Mouse (Mus musculus): ENCODE results near the gene Srpk2. TPM values are rescaled to one million over a fixed set of nuclear protein-coding genes. Genes with fewer than 3 reads are reported as not detected.
A peak's percentile ranks its signal among the peaks of the same experiment; 100 is the strongest.

Srpk2 gene
- polyA plus RNA-seq, 1 experiment from 2014 or later: 59.5 TPM

GRCm38 (mm10) chr5:23676156-23677071, 8.0 kb downstream of the Srpk2 start:
- H3K27me3 ChIP-seq (ENCODE audit: control insufficient read depth, insufficient read depth, low read length): no peaks in the 10 kb centered on the region; the same call in 1 of the 2 replicates
- 8% methylated on average over 34 of the region's 41 CpGs for WGBS
- DNase-seq (ENCODE audit: low spot score, missing footprints): peak; percentile 94
- H3K27ac ChIP-seq (ENCODE audit: low read depth, low read length): no peak overlapping the region; the same call in 1 of the 2 replicates
- H3K4me2 ChIP-seq: peak overlapping the region; percentile 92
- H3K36me3 ChIP-seq (ENCODE audit: control insufficient read depth, insufficient read depth, low read length): no peaks in the 10 kb centered on the region
- peaks cover 2% of the 10 kb centered on the region; the same call in 1 of the 2 replicates for H3K4me1 ChIP-seq (ENCODE audit: control insufficient read depth, insufficient read depth, low read length)
- ATAC-seq (ENCODE audit: low FRiP score): peak; percentile 77
- peak overlapping the region; percentile 85 for H3K9ac ChIP-seq (ENCODE audit: low read length)
- H3K9me3 ChIP-seq (ENCODE audit: control insufficient read depth, low read length): no peaks in the 10 kb centered on the region
- peak overlapping the region; percentile 92 for H3K4me3 ChIP-seq (ENCODE audit: low read depth, low read length)

- Histone ChIP-seq H3K27ac (ENCODE audit: low read depth, low read length) (peak overlapping the region; percentile 78), H3K27me3 (ENCODE audit: control insufficient read depth, insufficient read depth, low read length) (no peaks in the 10 kb centered on the region; the same call in 1 of the 2 replicates), H3K4me2 (peak overlapping the region; percentile 92), H3K36me3 (ENCODE audit: control insufficient read depth, insufficient read depth, low read length) (no peaks in the 10 kb centered on the region), H3K9ac (ENCODE audit: low read length) (peak overlapping the region; percentile 85), H3K4me1 (ENCODE audit: control insufficient read depth, insufficient read depth, low read length) (peaks cover 2% of the 10 kb centered on the region; the same call in 1 of the 2 replicates), H3K9me3 (ENCODE audit: control insufficient read depth, low read length) (no peaks in the 10 kb centered on the region), H3K4me3 (ENCODE audit: low read depth, low read length) (peak overlapping the region; percentile 92)
- DNase-seq (ENCODE audit: low spot score, missing footprints): peak; percentile 96
- under 1% methylated on average over 43 of the region's 95 CpGs for WGBS
- peak; percentile 90 for ATAC-seq (ENCODE audit: low FRiP score)
Observed at GRCm38 (mm10) chr5:23675499-23676155, 8.8 kb downstream of the Srpk2 start.

GRCm38 (mm10) chr5:23674829-23675498, 9.5 kb downstream of the Srpk2 start:
- Histone ChIP-seq H3K9me3 (ENCODE audit: control insufficient read depth, low read length) (no peaks in the 10 kb centered on the region), H3K36me3 (ENCODE audit: control insufficient read depth, insufficient read depth, low read length) (no peaks in the 10 kb centered on the region), H3K9ac (ENCODE audit: low read length) (peak overlapping the region; percentile 85), H3K4me3 (ENCODE audit: low read depth, low read length) (peak overlapping the region; percentile 92), H3K27me3 (ENCODE audit: control insufficient read depth, insufficient read depth, low read length) (no peaks in the 10 kb centered on the region; the same call in 1 of the 2 replicates), H3K4me2 (peak overlapping the region; percentile 92), H3K4me1 (ENCODE audit: control insufficient read depth, insufficient read depth, low read length) (peaks cover 2% of the 10 kb centered on the region; the same call in 1 of the 2 replicates), H3K27ac (ENCODE audit: low read depth, low read length) (peak overlapping the region; percentile 78; the same call in 1 of the 2 replicates)
- peak; percentile 95 for DNase-seq (ENCODE audit: low spot score, missing footprints)
- ATAC-seq (ENCODE audit: low FRiP score): peak; percentile 70
- whole genome bisulfite sequencing: under 1% methylated on average over 50 of the region's 61 CpGs

GRCm38 (mm10) chr5:23672136-23672535, 12.3 kb downstream of the Srpk2 start:
- Histone ChIP-seq H3K9me3 (ENCODE audit: control insufficient read depth, low read length) (no peaks in the 10 kb centered on the region), H3K27me3 (ENCODE audit: control insufficient read depth, insufficient read depth, low read length) (no peaks in the 10 kb centered on the region; the same call in 1 of the 2 replicates), H3K4me3 (ENCODE audit: low read depth, low read length) (no peak overlapping the region), H3K36me3 (ENCODE audit: control insufficient read depth, insufficient read depth, low read length) (no peaks in the 10 kb centered on the region), H3K27ac (ENCODE audit: low read depth, low read length) (no peak overlapping the region), H3K9ac (ENCODE audit: low read length) (no peak overlapping the region), H3K4me1 (ENCODE audit: control insufficient read depth, insufficient read depth, low read length) (peaks cover 2% of the 10 kb centered on the region; the same call in 1 of the 2 replicates), H3K4me2 (no peak overlapping the region)
- DNase-seq (ENCODE audit: low spot score, missing footprints) (no peak), ATAC-seq (ENCODE audit: low FRiP score) (no peak)
- 86% methylated on average over 7 of the region's 7 CpGs for WGBS

- WGBS: 95% methylated on average over 4 of the region's 4 CpGs
Observed at GRCm38 (mm10) chr5:23670880-23671279, 13.5 kb downstream of the Srpk2 start.

GRCm38 (mm10) chr5:23665906-23666305, 18.5 kb downstream of the Srpk2 start:
- no peak overlapping the region for H3K4me3 ChIP-seq (ENCODE audit: low read depth, low read length)
- H3K9me3 ChIP-seq (ENCODE audit: control insufficient read depth, low read length): no peaks in the 10 kb centered on the region
- H3K9ac ChIP-seq (ENCODE audit: low read length): no peak overlapping the region
- ATAC-seq (ENCODE audit: low FRiP score) (no peak), DNase-seq (ENCODE audit: low spot score, missing footprints) (no peak)
- H3K27ac ChIP-seq (ENCODE audit: low read depth, low read length): no peak overlapping the region
- H3K36me3 ChIP-seq (ENCODE audit: control insufficient read depth, insufficient read depth, low read length): no peaks in the 10 kb centered on the region
- no peaks in the 10 kb centered on the region for H3K4me1 ChIP-seq (ENCODE audit: control insufficient read depth, insufficient read depth, low read length)
- no peaks in the 10 kb centered on the region for H3K27me3 ChIP-seq (ENCODE audit: control insufficient read depth, insufficient read depth, low read length)
- H3K4me2 ChIP-seq: no peak overlapping the region

More at GRCm38 (mm10) chr5:23670880-23671279, 13.5 kb downstream of the Srpk2 start:
- no peaks in the 10 kb centered on the region for H3K9me3 ChIP-seq (ENCODE audit: control insufficient read depth, low read length)
- ATAC-seq (ENCODE audit: low FRiP score): no peak
- H3K4me1 ChIP-seq (ENCODE audit: control insufficient read depth, insufficient read depth, low read length): peaks cover 2% of the 10 kb centered on the region; the same call in 1 of the 2 replicates
- no peak overlapping the region for H3K9ac ChIP-seq (ENCODE audit: low read length)
- H3K4me3 ChIP-seq (ENCODE audit: low read depth, low read length): no peak overlapping the region
- no peak overlapping the region for H3K4me2 ChIP-seq
- H3K27ac ChIP-seq (ENCODE audit: low read depth, low read length): no peak overlapping the region
- no peaks in the 10 kb centered on the region for H3K36me3 ChIP-seq (ENCODE audit: control insufficient read depth, insufficient read depth, low read length)
- no peaks in the 10 kb centered on the region for H3K27me3 ChIP-seq (ENCODE audit: control insufficient read depth, insufficient read depth, low read length)
- no peak for DNase-seq (ENCODE audit: low spot score, missing footprints)

GRCm38 (mm10) chr5:23661191-23661590, 23.2 kb downstream of the Srpk2 start:
- ATAC-seq (ENCODE audit: low FRiP score) (no peak), DNase-seq (ENCODE audit: low spot score, missing footprints) (no peak)
- no peak overlapping the region for H3K9ac ChIP-seq (ENCODE audit: low read length)
- no peak overlapping the region for H3K27ac ChIP-seq (ENCODE audit: low read depth, low read length)
- no peak overlapping the region for H3K4me2 ChIP-seq
- no peaks in the 10 kb centered on the region for H3K27me3 ChIP-seq (ENCODE audit: control insufficient read depth, insufficient read depth, low read length)
- H3K9me3 ChIP-seq (ENCODE audit: control insufficient read depth, low read length): no peaks in the 10 kb centered on the region
- H3K36me3 ChIP-seq (ENCODE audit: control insufficient read depth, insufficient read depth, low read length): no peaks in the 10 kb centered on the region
- 91% methylated on average over 2 of the region's 2 CpGs for WGBS
- no peaks in the 10 kb centered on the region for H3K4me1 ChIP-seq (ENCODE audit: control insufficient read depth, insufficient read depth, low read length)
- no peak overlapping the region for H3K4me3 ChIP-seq (ENCODE audit: low read depth, low read length)

GRCm38 (mm10) chr5:23658017-23658416, 26.4 kb downstream of the Srpk2 start:
- no peak overlapping the region for H3K4me3 ChIP-seq (ENCODE audit: low read depth, low read length)
- ATAC-seq (ENCODE audit: low FRiP score) (no peak), DNase-seq (ENCODE audit: low spot score, missing footprints) (no peak)
- no peaks in the 10 kb centered on the region for H3K9me3 ChIP-seq (ENCODE audit: control insufficient read depth, low read length)
- H3K9ac ChIP-seq (ENCODE audit: low read length): no peak overlapping the region
- H3K27ac ChIP-seq (ENCODE audit: low read depth, low read length): no peak overlapping the region
- no peaks in the 10 kb centered on the region for H3K36me3 ChIP-seq (ENCODE audit: control insufficient read depth, insufficient read depth, low read length)
- H3K27me3 ChIP-seq (ENCODE audit: control insufficient read depth, insufficient read depth, low read length): no peaks in the 10 kb centered on the region
- WGBS: 70% methylated on average over 5 of the region's 5 CpGs
- no peak overlapping the region for H3K4me2 ChIP-seq
- H3K4me1 ChIP-seq (ENCODE audit: control insufficient read depth, insufficient read depth, low read length): no peaks in the 10 kb centered on the region

All from midbrain, embryonic 11.5 days (tissue).